19 mouse cellular contexts compared by ENCODE assay signal in the genomic region with DNA sequence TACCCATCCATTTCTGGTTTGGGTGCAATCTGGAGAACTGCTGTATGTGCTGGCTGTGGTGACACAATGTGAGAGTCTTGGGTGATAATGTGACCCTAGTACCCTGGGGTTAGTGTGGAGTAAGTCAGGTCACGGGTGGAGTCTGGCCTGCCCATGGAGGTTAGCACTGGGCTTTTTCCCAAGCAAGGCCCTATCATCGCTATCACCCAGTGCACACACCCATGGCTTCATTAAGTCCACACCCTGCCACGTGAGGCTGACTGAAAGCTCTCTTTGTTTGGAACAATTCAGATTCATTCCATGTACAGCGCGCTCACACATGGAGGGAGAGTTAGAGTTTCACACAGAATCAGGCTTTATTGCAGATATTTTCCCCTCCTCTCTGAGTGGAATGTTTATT. TPM values are rescaled to one million over a fixed set of nuclear protein-coding genes. Genes with fewer than 3 reads are reported as not detected.
DNase-seq lines count a peak whose midpoint lies in the region; ATAC-seq and TF ChIP-seq lines count a peak whose summit lies in the region.
"Had no signal": no experiment of that assay in that cellular context is flagged by ENCODE, and none has a peak within 500 bp of the region (broad histone marks: within the 10 kb centered on the region; RNA-seq: fewer than 3 reads in every experiment).

No protein-coding gene starts in this region.

- no peak for TF ChIP-seq CTCF in hindbrain, postnatal 0 days (IDR thresholded peaks at IDR 0.05; ENCODE audit: low read depth)

- no peak overlapping the region for H3K9ac ChIP-seq in hindbrain, postnatal 0 days (replicated peaks; ENCODE audit: low read length)
- no peak overlapping the region for H3K9ac ChIP-seq in hindbrain, embryonic 11.5 days (ENCODE audit: low read depth, low read length)
- H3K9ac ChIP-seq in neural tube, embryonic 15.5 days (replicated peaks) = no peak overlapping the region
- H3K9ac ChIP-seq: forebrain, embryonic 13.5 days; limb, embryonic 15.5 days; lung, embryonic 14.5 days had no signal

- H3K4me2 ChIP-seq in hindbrain, postnatal 0 days (ENCODE audit: low read depth, low read length) = no peak overlapping the region
- no peak overlapping the region for H3K4me2 ChIP-seq in hindbrain, embryonic 11.5 days (replicated peaks; ENCODE audit: low read depth, low read length)
- H3K4me2 ChIP-seq in neural tube, embryonic 15.5 days = no peak overlapping the region
- H3K4me2 ChIP-seq: forebrain, embryonic 13.5 days; limb, embryonic 15.5 days; lung, embryonic 14.5 days had no signal

- peak; percentile 64; the same call in 1 of the 2 replicates for ATAC-seq in hindbrain, postnatal 0 days
- no peak for ATAC-seq in hindbrain, embryonic 11.5 days (ENCODE audit: low FRiP score)
- ATAC-seq in neural tube, embryonic 15.5 days (ENCODE audit: low FRiP score) = no peak
- ATAC-seq: forebrain, embryonic 13.5 days had no signal

- 54% methylated on average over 5 of the region's 5 CpGs for WGBS in hindbrain, postnatal 0 days
- 72% methylated on average over 5 of the region's 5 CpGs for WGBS in hindbrain, embryonic 11.5 days
- WGBS in neural tube, embryonic 15.5 days = 55% methylated on average over 5 of the region's 5 CpGs

- no peaks in the 10 kb centered on the region for H3K27me3 ChIP-seq in hindbrain, postnatal 0 days (ENCODE audit: insufficient read depth, low read length)
- no peaks in the 10 kb centered on the region for H3K27me3 ChIP-seq in hindbrain, embryonic 11.5 days (ENCODE audit: control insufficient read depth, insufficient read depth, low read length)
- no peaks in the 10 kb centered on the region for H3K27me3 ChIP-seq in neural tube, embryonic 15.5 days (replicated peaks)
- H3K27me3 ChIP-seq: forebrain, embryonic 13.5 days; limb, embryonic 15.5 days had no signal

- intact Hi-C loops in gastrocnemius, postnatal 14 days (cut with DNase I; ENCODE audit: low total_unique reads) = no loop called here

- peak; percentile 22 for DNase-seq in hindbrain, postnatal 0 days (ENCODE audit: low spot score)
- DNase-seq in hindbrain, embryonic 11.5 days (ENCODE audit: low spot score) = no peak
- peak; percentile 29 for DNase-seq in ZHBTc4 (ENCODE audit: low read depth, low spot score)
- peak; percentile 18 for DNase-seq in gastrocnemius, postnatal 14 days
- DNase-seq in retina, postnatal 1 day = peak; percentile 72
- DNase-seq in lung, postnatal 14 days = no peak
- DNase-seq: adrenal gland, adult 8-10 months; cerebellum, postnatal 25 days; kidney, postnatal 25 days; lung, embryonic 14.5 days had no signal

- no peaks in the 10 kb centered on the region for H3K9me3 ChIP-seq in hindbrain, postnatal 0 days (ENCODE audit: low read length)
- no peaks in the 10 kb centered on the region for H3K9me3 ChIP-seq in hindbrain, embryonic 11.5 days (ENCODE audit: control insufficient read depth, low read length)
- no peaks in the 10 kb centered on the region for H3K9me3 ChIP-seq in neural tube, embryonic 15.5 days (replicated peaks)
- H3K9me3 ChIP-seq: forebrain, embryonic 13.5 days; limb, embryonic 15.5 days; megakaryocyte, embryonic 14.5 days had no signal

- H3K4me1 ChIP-seq in hindbrain, postnatal 0 days (ENCODE audit: insufficient read depth, low read length) = no peaks in the 10 kb centered on the region
- H3K4me1 ChIP-seq in hindbrain, embryonic 11.5 days (replicated peaks; ENCODE audit: control insufficient read depth, insufficient read depth, low read length) = no peaks in the 10 kb centered on the region
- H3K4me1 ChIP-seq in neural tube, embryonic 15.5 days = no peaks in the 10 kb centered on the region
- H3K4me1 ChIP-seq: limb, embryonic 15.5 days; megakaryocyte, embryonic 14.5 days had no signal

- H3K36me3 ChIP-seq in hindbrain, postnatal 0 days (ENCODE audit: insufficient read depth, low read length) = no peaks in the 10 kb centered on the region
- H3K36me3 ChIP-seq in hindbrain, embryonic 11.5 days (ENCODE audit: control insufficient read depth, insufficient read depth, low read length) = no peaks in the 10 kb centered on the region
- no peaks in the 10 kb centered on the region for H3K36me3 ChIP-seq in neural tube, embryonic 15.5 days
- H3K36me3 ChIP-seq: limb, embryonic 15.5 days had no signal

- H3K4me3 ChIP-seq in hindbrain, postnatal 0 days (ENCODE audit: low read length) = no peak overlapping the region
- H3K4me3 ChIP-seq in hindbrain, embryonic 11.5 days (ENCODE audit: low read depth, low read length) = no peak overlapping the region
- H3K4me3 ChIP-seq in neural tube, embryonic 15.5 days (replicated peaks) = no peak overlapping the region
- H3K4me3 ChIP-seq: forebrain, embryonic 13.5 days; limb, embryonic 15.5 days had no signal

- H3K27ac ChIP-seq in hindbrain, postnatal 0 days = no peak overlapping the region
- no peak overlapping the region for H3K27ac ChIP-seq in hindbrain, embryonic 11.5 days (ENCODE audit: low read depth, low read length)
- no peak overlapping the region for H3K27ac ChIP-seq in neural tube, embryonic 15.5 days (replicated peaks)
- H3K27ac ChIP-seq: forebrain, embryonic 13.5 days; limb, embryonic 15.5 days had no signal

RNA-seq across cellular contexts. Expression of gene Gkn1, which starts 3.7 kb away (rescaled TPM):
- not detected in 2 replicates for total RNA-seq in hindbrain, postnatal 0 days (2014; rRNA removed)
- not detected in 2 replicates for polyA plus RNA-seq in hindbrain, postnatal 0 days (2015; fragmentation: Nextera tagmentation; extraction: Ambion mirVana)
- polyA plus RNA-seq in hindbrain, embryonic 11.5 days (2014; fragmentation: Nextera tagmentation; extraction: Ambion mirVana) = not detected in 2 replicates
- not detected for total RNA-seq in gastrocnemius, postnatal 14 days (2021)
- not detected in 2 replicates for polyA plus RNA-seq in neural tube, embryonic 15.5 days (2015; fragmentation: Nextera tagmentation; extraction: Ambion mirVana)
- total RNA-seq: adrenal gland, adult 8-10 months; granulocyte monocyte progenitor cell, adult 5-6 weeks; neutrophil, adult 5-6 weeks had no signal
- polyA plus RNA-seq: embryonic facial prominence, embryonic 11.5 days; forebrain, embryonic 13.5 days; heart, postnatal 0 days; limb, embryonic 15.5 days; lung, embryonic 14.5 days had no signal

RNA-seq across cellular contexts. Expression of gene Gkn2, which starts 18.7 kb away (rescaled TPM):
- not detected in 2 replicates for total RNA-seq in hindbrain, postnatal 0 days (2014; rRNA removed)
- polyA plus RNA-seq in hindbrain, postnatal 0 days (2015; fragmentation: Nextera tagmentation; extraction: Ambion mirVana) = not detected in 2 replicates
- polyA plus RNA-seq in hindbrain, embryonic 11.5 days (2014; fragmentation: Nextera tagmentation; extraction: Ambion mirVana) = not detected in 2 replicates
- not detected for total RNA-seq in gastrocnemius, postnatal 14 days (2021)
- polyA plus RNA-seq in neural tube, embryonic 15.5 days (2015; fragmentation: Nextera tagmentation; extraction: Ambion mirVana) = not detected in 2 replicates
- total RNA-seq: adrenal gland, adult 8-10 months; granulocyte monocyte progenitor cell, adult 5-6 weeks; neutrophil, adult 5-6 weeks had no signal
- polyA plus RNA-seq: embryonic facial prominence, embryonic 11.5 days; forebrain, embryonic 13.5 days; heart, postnatal 0 days; limb, embryonic 15.5 days; lung, embryonic 14.5 days had no signal

RNA-seq across cellular contexts. Expression of gene Antxr1, which starts 18.8 kb away (rescaled TPM):
- total RNA-seq in hindbrain, postnatal 0 days (2014; rRNA removed) = 17.9 and 24.5 TPM in 2 replicates
- 4.0 and 4.2 TPM in 2 replicates for polyA plus RNA-seq in hindbrain, postnatal 0 days (2015; fragmentation: Nextera tagmentation; extraction: Ambion mirVana)
- 4.5 and 7.4 TPM in 2 replicates for polyA plus RNA-seq in hindbrain, embryonic 11.5 days (2014; fragmentation: Nextera tagmentation; extraction: Ambion mirVana)
- 10 to 100 TPM; 26.6 to 37.9 TPM for total RNA-seq in gastrocnemius, postnatal 14 days (2021)
- 6.4 and 6.7 TPM in 2 replicates for polyA plus RNA-seq in neural tube, embryonic 15.5 days (2015; fragmentation: Nextera tagmentation; extraction: Ambion mirVana)
- total RNA-seq: neutrophil, adult 5-6 weeks had no signal

RNA-seq across cellular contexts. Expression of gene Gkn3, which starts 34.3 kb away (rescaled TPM):
- not detected in 2 replicates for total RNA-seq in hindbrain, postnatal 0 days (2014; rRNA removed)
- 0.63 and 0.86 TPM in 2 replicates for polyA plus RNA-seq in hindbrain, postnatal 0 days (2015; fragmentation: Nextera tagmentation; extraction: Ambion mirVana)
- 0.29 TPM in 1 of 2 replicates, not detected in the other for polyA plus RNA-seq in hindbrain, embryonic 11.5 days (2014; fragmentation: Nextera tagmentation; extraction: Ambion mirVana)
- 1 to 10 TPM in 1 of 2 experiments, under 1 TPM in 1; 0.82 to 2.3 TPM for total RNA-seq in gastrocnemius, postnatal 14 days (2021)
- polyA plus RNA-seq in neural tube, embryonic 15.5 days (2015; fragmentation: Nextera tagmentation; extraction: Ambion mirVana) = 0.42 and 0.57 TPM in 2 replicates
- total RNA-seq: granulocyte monocyte progenitor cell, adult 5-6 weeks; neutrophil, adult 5-6 weeks had no signal
- polyA plus RNA-seq: forebrain, embryonic 13.5 days; thymus, postnatal 0 days had no signal

Comparison
In these comparisons a context has a peak if more than half of its experiments do, and no peak if none do; other contexts are left out.
1. DNase-seq: peak in hindbrain, postnatal 0 days (single experiment), ZHBTc4 (single experiment), gastrocnemius, postnatal 14 days (single experiment) and retina, postnatal 1 day (single experiment); none in hindbrain, embryonic 11.5 days (single experiment) and lung, postnatal 14 days (single experiment).